Mouse (Mus musculus) brain, adult 2 months (tissue): ENCODE measurements around the gene Col6a2.

Experiments
- DNase-seq: peaks from one replicate; pipeline ENCODE4 v3.0.0; 2011; ENCODE audit warnings: low read depth, low spot score

The Col6a2 gene

DNA sequence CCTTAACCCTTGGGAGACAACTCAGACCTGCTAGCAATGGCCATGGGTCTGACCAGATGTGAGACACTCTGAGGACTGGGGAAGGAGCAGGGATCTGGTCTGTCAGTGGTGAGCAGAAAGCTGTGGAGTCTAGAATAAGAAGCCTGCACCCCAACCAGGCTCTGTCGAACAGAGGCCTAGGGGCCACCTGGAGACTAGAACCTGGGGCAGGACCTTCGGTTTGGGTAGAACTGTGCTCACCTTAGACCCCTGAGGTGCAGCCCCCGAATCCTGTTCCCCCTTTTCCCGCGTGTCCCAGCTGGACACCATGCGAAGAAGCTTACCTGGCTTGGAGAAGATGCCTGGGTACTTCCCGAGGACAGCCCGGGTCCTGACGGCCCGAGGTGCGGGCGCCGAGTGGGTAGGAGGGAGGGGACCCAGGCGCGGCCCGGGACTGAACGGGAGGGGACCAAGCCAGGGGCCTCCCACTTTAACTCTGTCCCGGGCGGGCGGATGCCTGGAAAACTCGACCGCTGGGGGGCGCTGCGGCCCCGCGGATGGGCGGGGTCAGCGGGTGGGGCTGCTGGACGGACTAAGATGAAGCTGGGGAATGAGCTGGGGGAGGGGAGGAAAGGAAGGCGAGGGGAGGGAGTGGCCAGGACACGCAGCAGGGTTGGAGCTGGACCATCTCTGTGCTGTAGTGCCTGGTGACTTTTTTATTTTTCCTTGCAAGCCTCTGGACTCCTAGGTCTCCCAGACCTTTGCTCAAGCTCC, at the start of gene Col6a2:
Gene Col6a2 (minus strand): TSS at position 703 of the 753 bp plus-strand sequence.
- DNase-seq, result peak; percentile 70

DNA sequence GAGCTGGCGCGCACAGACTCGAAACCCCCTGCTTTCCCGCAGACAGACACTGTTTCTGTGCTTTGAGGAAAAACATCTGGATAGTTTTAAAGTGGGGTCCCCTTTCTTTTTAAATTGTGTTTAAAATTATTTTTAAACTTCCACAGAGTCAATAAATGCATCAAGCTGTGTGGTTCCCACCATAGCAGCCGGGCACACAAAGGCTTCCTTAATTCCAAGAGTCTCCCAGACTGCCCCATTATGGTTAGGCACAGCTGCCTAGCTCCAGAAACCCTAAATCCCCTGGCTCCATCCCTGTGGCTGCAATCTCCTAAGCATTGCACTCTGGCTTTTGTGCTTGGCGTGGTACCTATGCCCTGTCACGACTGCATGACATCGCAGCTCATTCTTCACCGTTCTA, 48.5 kb upstream of the Col6a2 start:
- no peak for DNase-seq

DNA sequence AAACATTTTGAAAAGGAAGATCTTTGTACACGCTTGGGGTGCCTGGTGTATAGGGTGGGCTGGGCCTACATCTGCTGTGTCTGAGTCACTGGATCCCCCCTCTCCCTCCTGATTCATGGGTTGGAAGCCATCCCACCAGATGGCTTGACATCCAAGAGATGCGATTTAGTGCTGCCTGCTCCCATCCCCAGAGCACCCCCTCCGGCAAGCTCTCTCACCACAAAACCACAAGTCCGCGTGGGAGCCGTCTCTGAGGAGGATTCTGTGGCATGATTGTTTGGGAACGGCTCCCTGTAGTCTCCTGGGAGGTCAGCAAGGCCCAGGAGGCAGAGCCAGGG, 45.5 kb upstream of the Col6a2 start:
- peak; percentile 95 for DNase-seq

DNA sequence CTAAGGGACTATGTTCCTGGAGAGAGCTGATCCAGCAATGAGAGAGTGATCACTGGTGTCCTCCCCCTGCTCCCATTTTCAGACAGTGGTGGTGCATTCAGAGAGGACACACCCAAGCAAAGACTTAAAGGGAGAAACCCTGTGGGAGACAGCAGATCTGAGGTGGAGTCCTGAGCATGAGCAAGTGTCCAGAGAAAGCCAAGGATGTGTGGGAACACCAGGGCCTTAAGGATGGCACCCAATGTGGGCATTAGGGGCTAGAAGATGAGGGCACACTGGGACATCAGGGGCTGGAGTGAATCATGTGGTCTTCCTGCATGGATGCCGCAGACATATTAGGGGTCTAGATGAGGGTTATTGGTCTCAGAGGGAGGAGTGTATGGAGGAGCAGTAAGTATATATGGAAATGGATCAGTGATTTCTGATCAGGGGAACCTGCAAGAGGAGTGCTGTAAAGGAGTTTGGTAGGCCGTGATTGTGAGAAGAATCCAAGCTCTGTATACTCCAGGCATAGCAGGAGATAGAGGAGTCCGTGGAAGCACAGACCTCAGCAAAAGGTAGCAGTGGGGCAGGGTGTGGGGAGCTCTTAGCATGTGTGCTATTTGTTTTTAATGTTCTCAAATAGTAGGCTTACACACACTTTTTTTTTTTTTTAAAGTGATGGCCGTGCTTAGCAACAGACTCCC, 45.0 kb upstream of the Col6a2 start:
- DNase-seq, result no peak

DNA sequence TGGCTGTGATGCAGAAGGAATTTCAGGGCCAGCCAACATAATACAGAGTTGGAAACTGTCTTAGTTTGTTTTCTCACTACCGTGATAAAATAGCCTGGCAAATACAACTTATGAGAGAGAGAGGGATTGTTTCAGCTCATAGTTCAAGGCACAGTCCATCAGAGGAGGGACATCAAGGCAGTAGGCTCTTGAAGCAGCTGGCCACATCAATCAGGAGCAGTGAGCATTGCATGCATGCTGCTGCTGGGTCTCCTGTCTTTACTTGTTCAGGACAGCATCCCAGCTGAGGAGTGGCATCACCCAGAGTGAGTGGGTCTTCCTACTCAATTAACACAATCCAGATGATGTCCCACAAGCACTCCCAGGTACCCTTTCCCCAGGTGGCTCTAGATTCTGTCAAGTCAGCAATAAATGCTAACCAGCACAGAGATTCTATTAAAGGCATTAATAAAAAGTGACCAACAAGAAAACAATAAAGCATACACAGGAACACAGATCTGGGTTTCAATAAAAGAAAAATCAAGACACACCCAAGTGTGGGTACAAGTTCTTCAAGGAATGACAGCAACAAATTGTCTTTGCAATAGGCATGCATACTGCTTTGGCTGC, 43.9 kb upstream of the Col6a2 start:
- DNase-seq, result no peak

DNA sequence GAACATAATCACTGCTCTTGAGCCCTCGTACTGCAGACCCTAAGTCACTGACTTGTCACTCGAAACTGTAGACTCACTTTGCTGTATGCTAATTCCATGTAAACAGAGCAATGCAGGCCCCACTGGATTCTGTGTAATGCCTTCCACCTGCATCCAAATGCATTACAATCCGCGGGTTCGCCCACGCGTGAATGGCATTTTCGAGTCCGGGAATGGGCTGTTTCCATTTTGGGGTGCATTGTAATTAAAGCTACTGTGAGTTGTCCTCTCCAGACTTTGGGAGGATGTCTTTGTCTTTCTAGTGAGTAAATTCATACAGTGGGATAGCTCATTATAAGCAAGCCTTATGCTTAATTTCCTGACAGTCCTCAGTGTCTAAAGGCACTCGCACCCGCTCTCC, 42.1 kb upstream of the Col6a2 start:
- peak; percentile 48 for DNase-seq

DNA sequence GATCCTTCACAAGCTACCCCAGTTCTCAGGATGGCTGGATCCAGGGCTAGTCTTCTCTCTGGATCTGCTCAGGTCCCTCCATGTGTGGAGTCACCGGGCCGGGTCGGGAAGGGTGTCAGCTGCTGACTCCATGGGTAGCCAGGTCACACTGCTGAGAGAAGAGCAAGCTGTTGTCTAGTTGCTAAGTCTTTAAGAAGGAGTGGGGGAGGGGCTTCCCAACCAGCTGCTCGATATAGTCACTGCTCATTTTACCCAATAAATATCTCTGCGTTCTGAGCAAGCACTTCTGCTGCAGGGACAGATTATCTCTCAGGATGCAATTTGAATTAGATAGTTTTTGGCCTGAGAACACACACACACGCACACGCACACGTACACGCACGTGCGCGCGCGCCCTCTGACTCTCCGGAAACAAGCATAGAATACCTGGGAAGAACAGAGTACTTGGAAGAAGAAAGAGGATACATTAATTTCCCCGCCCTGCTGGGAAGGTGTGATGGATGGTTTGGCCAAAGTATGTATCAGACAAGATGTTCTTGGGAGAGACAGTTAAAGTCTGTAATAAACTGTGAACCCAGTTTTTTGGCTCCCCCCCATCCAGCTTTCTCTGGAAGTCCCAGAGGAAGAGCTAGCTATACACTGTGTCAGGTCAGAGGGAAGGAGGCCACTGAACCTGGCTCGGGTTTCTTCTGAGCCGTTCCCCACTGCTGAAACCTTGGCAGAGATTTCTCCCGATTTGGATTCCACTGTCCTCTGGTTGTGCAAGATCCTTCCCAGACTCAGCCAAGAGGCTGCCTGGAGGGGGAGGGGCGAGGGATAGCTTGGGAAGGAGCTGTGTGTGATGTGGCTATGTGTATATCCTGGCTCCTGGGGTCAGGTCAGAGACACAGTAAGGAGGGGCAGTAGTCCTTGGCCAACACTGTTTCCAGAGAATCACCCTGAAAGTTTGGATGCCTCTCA, 41.0 kb upstream of the Col6a2 start:
- no peak for DNase-seq

DNA sequence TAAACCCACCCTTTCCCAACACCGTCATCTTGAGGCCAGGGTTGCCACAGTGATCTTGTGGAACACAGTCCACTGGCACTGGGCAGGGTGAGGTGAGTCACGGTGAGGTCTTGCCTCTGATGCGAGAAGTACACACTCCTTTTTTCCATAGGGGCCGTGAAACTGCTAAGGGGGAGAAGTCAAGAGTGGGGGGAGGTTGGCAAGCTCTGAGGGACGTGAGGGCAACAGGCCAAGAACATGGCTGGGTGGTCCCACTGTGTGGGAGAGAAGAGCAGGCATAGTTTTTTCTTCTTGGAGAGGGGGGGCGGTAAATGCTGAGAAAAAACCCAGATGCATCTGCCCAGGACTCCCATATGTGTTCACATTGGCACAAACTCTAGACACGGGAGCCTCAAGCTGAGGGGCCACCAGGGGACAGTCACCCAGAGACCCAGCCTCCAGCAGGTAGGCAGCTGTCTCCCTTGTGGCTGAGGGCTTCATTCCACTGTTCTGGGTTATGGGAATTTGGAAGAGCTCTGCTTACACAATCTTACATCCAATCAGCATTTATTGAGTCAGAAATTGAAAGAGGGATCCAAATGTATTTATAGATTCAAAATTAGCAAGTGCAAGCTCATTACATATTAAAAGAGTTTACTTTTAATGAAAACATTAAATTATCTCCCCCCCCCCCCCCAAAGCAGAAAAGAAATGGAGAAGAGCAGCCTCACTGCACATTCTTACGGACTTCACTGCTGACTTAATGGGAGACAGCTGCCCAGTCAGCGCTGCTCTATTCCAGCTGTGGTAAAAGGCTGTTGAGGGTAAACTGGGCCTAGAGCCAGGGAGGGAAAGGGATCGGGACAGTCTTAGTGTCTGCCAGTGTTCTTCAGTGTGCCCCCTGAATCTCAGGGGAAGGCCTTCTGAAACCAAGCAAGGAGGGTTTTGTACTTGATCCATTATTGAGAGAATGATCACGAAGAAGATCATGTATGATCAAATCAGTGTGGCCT, 30.2 kb upstream of the Col6a2 start:
- DNase-seq, result no peak

DNA sequence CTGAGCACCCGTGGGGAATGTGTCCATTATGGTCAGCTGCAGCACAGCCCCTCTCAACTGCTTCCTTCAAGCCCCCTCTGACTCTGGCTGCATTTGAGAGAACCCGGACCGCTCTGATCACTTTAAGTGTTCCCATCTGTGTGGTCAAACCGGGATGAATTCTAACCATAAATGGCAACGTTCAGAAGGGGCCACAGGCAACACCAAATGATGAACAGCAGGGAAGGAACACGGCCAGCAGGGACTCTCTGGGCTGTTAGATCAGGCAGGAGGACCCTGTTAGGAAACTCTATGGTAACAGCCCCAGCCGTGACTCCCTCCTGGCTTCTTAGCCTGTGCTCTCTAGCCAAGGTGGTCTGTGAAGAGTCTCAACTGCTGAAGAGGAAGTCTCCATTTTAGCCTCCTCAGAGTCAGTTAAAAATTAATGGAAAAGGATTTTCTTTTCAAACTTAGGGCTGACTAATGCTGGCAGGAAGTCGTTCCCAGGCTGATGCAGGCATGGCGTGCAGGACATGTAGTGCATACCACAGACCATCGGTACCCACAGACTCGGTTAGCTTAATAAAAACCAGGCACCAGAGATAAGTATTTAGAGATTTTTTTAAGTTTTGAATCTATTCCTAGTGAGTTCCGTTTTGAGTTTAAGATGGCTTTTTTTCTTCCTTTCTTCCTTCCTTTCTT, 27.4 kb upstream of the Col6a2 start:
- DNase-seq, result no peak

DNA sequence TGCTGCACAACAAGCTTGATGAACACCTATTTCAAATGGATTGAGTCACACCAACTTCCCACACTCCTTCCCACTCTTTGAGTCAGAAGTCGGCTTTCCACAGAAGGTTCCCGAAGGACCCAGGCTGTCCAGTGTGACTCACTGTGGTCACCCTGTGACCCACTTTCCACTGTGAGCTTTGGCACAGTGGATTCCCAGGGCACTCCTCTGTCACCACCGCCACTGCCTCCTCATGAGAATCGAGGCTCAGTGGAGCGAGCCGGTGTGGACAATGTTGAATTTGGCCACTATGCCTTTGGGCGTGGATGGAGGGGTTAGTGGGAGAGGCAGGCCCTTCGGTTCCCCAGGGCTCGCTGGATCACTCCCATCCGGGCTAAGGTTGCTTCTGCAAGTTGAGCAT, 25.3 kb upstream of the Col6a2 start:
- peak; percentile 57 for DNase-seq

DNA sequence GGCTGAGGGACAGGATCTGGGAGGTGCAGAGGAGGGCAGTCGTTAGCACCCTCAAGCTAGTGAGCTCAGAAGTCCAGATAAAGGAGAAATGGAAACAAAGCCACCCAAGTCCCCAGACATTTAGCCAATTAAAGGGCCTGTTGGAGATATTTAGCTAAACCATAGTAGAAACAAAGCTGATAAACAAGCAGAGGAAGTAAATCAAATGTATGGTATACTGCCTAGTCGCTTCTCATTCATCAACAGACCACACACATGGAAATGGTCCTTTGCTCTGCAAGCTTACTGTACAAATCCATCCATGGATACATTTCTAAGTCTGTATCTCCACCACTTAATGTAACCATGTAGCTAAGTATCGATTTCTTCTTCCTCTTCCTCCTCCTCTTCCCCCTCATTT, 24.0 kb upstream of the Col6a2 start:
- no peak for DNase-seq

DNA sequence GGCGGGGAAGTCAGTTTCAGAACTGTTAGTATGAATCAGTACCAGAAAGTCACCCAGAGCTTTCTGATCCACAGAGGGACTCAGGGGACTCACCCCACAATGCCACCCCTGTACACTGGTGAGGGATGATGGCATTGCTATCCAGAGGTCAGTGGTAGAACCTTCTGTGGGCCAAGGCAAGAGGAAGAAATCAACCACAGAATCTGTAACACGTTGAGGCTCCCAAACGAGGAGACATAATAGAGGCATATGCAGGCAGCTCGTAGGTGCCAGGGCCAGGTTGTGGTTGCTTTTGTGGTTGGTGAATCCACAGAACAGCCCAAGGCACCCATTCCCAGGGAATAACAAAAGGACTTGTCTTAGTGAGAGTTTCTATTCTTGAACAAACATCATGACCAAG, 22.3 kb upstream of the Col6a2 start:
- no peak for DNase-seq

DNA sequence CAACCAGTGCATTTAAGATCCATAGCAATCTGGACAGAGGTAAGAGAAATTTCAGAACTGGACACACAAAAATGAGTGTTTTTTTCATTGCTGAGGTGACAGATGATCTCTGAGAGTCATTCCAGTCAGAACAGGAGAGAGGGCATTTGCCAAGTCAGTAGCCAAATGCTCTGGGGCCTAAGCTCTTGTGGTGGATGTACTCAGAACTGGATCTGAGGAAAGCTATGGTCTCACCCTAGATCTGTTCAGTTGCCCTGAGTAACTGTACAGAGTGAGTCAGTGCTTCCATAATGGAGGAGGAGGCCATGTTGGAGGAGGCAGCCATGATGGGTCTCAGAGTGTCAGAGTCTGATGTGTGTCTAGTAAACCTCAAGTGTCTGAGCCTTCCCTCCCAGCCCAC, 21.6 kb upstream of the Col6a2 start:
- no peak for DNase-seq

DNA sequence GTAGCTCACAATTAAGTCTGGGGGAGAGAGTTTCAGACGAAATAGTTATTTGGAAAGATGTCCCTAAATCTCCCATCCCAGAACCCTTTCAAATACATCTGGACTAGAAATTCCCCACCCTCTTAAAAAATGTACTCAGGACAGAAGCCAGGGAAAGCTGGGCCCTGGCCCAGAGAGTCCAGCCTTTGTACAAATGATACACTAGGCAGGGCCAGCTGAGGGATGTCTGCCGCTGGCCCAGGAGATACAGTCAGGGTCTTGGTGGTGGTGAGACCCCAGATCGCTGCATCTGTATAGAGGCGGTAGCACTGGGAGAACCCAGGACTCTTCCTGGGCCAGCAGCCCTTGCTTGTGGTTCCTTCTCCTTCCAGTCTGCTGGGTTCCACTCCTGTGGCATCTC, 20.6 kb upstream of the Col6a2 start:
- DNase-seq, result no peak

DNA sequence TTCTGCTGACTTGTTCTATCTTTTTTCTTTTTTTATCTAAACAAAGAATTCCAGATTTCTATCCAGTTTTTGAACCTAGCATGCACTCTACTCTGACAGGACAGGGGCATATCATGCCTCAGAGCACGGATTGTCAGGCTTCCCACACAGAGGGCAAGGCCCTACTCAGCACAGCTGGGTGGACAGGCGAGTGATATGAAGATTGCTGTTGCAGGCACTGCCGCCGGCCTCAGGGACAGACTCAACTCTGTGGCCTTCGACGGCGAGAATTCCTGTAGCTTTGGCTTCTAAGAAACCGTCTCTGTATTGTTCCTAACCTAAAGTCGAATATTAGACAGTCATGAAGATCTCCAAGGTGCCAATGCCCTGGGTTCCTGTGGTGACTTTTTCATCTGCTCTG, 20.0 kb upstream of the Col6a2 start:
- no peak for DNase-seq

DNA sequence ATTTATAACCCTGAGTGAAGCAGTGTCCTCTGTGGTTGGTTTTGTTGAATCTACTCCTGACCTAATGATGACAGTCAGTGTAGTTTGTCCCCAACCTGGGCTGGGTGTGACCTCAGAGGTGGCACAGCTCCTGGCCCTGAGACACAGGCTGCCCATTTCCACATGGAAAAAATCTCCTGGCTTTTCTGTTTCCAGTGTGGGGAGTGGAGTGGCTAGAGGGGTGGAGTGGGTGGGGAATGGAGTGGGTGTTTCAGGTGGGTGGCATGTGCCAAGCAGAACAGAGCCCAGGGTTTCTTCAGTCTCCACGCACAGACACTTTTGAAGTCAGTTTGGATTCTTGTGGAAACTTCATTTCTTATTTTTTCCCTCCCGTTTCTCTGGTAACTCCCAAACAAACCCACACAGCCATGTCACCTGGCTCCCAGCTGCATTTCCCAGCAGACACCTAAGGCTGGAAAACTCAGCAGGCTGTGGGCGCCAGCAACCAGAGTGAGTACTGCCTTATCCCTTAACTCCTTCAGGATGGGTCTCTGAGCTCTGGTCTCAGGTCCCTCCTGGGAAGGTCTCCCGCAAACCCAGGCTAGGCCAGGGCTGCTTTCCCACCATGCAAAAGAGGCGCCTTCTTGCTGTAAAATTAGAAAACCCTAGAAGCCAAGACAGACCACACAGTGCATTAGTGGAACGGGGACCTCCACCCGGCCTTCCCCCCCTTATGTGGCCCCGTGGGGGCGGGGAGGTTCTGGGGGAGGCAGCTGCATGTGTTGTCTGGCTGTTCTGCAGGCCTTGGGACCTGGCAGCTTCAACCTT, 19.4 kb upstream of the Col6a2 start:
- DNase-seq, result peak; percentile 74

DNA sequence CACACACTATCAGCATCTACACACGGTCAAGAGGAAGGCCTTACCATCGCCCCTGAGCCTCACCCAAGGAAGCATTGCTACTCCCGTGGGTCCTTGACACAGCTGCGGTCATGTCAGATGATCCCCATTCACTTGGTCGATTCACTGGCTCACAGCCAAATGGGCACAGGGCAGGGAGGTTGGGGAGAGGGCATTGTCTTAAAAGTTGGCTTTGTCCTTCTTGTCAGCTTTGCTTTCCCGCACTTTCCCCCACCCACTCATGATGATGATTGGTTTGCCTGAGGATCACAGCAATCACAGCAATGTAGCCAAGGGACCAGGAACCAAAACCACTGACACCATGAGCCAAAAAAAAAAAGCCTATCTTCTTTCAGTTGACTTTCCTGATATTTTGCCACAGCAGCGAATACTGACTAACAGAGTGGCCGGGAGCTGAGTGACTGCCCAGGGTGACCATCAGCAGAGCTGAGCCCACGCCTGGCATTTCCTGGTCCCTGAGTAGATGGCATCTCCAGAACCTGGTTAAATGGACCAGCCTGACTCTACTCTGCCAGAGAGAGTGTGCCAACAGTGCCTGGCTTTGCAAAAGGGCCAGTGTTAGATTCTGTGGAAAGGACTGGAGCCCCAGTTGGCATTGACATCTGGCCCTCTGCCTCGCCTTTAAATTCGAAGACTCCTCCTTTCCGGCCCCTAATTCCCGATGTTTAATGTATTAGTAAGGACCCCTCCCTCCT, 18.6 kb upstream of the Col6a2 start:
- no peak for DNase-seq

DNA sequence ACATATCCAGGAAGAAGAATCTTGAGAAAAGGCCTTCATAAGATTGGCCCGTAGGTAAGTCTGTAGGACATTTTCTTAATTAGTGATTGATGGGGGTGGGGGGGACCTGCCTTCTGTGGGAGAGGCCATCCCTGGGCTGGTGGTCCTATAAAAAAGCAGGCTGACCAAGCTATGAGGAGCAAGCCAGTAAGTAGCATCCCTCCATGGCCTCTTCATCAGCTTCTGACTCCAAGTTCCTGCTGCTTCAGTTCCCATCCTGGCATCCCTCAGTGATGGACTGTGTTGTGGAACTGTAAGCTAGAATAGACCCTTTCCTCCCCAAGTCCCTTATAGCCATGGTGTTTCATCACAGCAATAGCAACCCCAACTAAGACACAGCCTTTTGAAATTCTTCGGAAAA, 16.5 kb upstream of the Col6a2 start:
- DNase-seq, result no peak

DNA sequence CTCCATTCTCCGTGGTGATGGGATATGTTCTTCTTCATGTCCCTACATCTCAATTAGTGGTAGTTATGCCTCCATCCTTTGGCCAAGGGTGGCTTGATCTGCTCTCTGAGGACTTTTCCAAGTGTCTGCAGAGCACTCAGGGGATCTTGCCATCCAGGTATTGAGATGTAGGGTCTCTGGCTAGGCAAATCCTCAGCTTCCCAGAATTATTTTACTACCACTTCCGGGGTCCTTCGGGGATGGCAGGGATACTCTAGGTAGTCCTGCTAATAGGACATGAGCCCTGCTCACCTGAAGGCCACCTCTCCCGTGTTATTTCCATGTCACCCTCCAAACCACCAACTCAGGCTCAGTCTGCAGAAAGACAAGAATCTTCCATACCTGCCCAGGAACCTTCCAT, 13.2 kb upstream of the Col6a2 start:
- DNase-seq, result no peak
